Mouse (Mus musculus): Measurements from ENCODE around the gene Bmp3.

- TF ChIP-seq HCFC1 (IDR thresholded peaks at IDR 0.05; ENCODE audit: borderline replicate concordance, insufficient read depth, low read length) (no peak), CHD2 (IDR thresholded peaks at IDR 0.05; ENCODE audit: low read depth, low read length) (no peak), ZNF384 (IDR thresholded peaks at IDR 0.05; ENCODE audit: low read depth, low read length) (no peak), ZC3H11A (IDR thresholded peaks at IDR 0.05; ENCODE audit: borderline replicate concordance, low read depth, low read length) (no peak), MAFK (IDR thresholded peaks at IDR 0.05; ENCODE audit: insufficient read depth, low read depth, low read length) (no peak)
Observed at GRCm38 (mm10) chr5:98834300-98834699, 19.9 kb upstream of the Bmp3 start.
